In the genomic region with DNA sequence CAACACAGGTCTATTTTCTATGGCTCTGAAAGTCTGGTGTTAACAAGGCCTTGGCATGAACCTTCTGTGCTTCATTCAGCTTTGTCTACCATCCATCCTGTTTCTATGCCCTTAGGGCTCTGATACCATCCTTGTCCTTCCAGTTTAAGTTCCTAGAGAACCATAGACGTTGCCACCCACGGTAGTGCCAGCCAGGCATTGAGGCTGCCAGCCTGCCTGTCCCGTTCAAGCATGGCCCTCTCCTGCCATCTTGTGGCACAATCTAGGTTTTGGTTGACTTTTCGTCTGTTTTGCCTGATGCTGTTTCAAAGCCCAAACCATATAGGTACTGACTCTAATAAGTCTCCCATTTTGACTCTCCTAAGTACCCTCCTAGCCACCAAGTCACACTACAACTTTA, we compare ENCODE assay signal across 7 mouse cellular contexts. TPM values are rescaled to one million over a fixed set of nuclear protein-coding genes. Genes with fewer than 3 reads are reported as not detected.
DNase-seq lines count a peak whose midpoint lies in the region; ATAC-seq lines count a peak whose summit lies in the region.

No protein-coding gene starts in this region.

- peak; percentile 29 for DNase-seq in R1 (ENCODE audit: low read depth, low spot score)
- DNase-seq in cerebellum, adult 18-20 months: peak; percentile 65 to 77
- peak; percentile 75 for DNase-seq in layer of hippocampus, adult 9-10 months (ENCODE audit: low spot score)
- peak; percentile 69 for DNase-seq in mesoderm, embryonic 11.5 days (ENCODE audit: low read depth, low spot score)
- peak; percentile 60 to 73 for DNase-seq in right cerebral cortex, postnatal 36 days (ENCODE audit: low spot score in 2 of 2)

- no peak overlapping the region for H3K4me3 ChIP-seq in hindbrain, embryonic 12.5 days

- no peaks in the 10 kb centered on the region for H3K9me3 ChIP-seq in hindbrain, embryonic 12.5 days (replicated peaks)

- 0 out of 2 replicates have a peak, but pooled peaks cover 13% of the 10 kb centered on the region for H3K4me1 ChIP-seq in hindbrain, embryonic 12.5 days

- ATAC-seq in frontal cortex, adult (ENCODE audit: low TSS enrichment): peak; percentile 87
- ATAC-seq in hindbrain, embryonic 12.5 days (ENCODE audit: low FRiP score): peak; percentile 48

- WGBS in hindbrain, embryonic 12.5 days: 6% methylated on average over 4 of the region's 4 CpGs

- no peaks in the 10 kb centered on the region for H3K36me3 ChIP-seq in hindbrain, embryonic 12.5 days

- H3K27me3 ChIP-seq in hindbrain, embryonic 12.5 days: peaks cover 8% of the 10 kb centered on the region

- H3K9ac ChIP-seq in hindbrain, embryonic 12.5 days: no peak overlapping the region

- no peak overlapping the region for H3K4me2 ChIP-seq in hindbrain, embryonic 12.5 days (replicated peaks)

- no peak overlapping the region for H3K27ac ChIP-seq in hindbrain, embryonic 12.5 days

RNA-seq across cellular contexts. Expression of gene Iyd, which starts 8.7 kb away (rescaled TPM):
- polyA plus RNA-seq in hindbrain, embryonic 12.5 days (2016; fragmentation: Nextera tagmentation; extraction: Ambion mirVana): 0.23 TPM in 1 of 2 replicates, not detected in the other
